Comparison of ENCODE assay signal across 17 mouse cellular contexts in the genomic region with DNA sequence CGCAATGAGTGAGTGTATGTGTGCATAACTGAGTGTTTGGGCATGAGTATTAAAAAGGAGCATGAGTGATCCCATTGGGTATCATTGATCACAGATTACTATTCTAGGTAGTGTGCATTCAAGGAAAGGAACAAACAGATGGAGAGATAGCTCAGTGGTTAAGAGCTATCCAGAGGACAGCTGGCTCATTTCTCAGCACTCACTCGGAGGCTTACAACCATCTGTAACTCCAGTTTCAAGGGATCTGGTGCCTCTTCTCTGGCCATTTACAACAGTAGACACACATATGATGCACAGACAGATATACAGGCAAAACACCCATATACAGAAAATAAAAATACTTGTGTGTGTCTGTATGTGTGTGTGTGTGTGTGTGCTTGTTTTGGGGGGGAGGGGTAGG.
"Had no signal": no experiment of that assay in that cellular context is flagged by ENCODE, and none has a peak within 500 bp of the region (broad histone marks: within the 10 kb centered on the region; RNA-seq: fewer than 3 reads in every experiment).

No protein-coding gene starts in this region.

- DNase-seq: lung, embryonic 14.5 days; lung, postnatal 10 days; lung, postnatal 4 days; midbrain, embryonic 14.5 days; retina, postnatal 1 day; right cerebral cortex, adult 18-20 months; right cerebral cortex, postnatal 25 days; right cerebral cortex, postnatal 4 days; spleen, adult 18-20 months; thymus, adult 18-20 months; thymus, postnatal 14 days; thymus, postnatal 36 days had no signal

- H3K4me3 ChIP-seq: midbrain, embryonic 10.5 days; midbrain, embryonic 12.5 days; myocyte; neural tube, embryonic 13.5 days; neural tube, embryonic 15.5 days had no signal

- H3K27ac ChIP-seq: midbrain, embryonic 10.5 days; midbrain, embryonic 12.5 days; neural tube, embryonic 13.5 days; neural tube, embryonic 15.5 days had no signal
